Mouse (Mus musculus): ENCODE measurements around the gene Kirrel. TPM values are rescaled to one million over a fixed set of nuclear protein-coding genes. Genes with fewer than 3 reads are reported as not detected.
A peak's percentile ranks its signal among the peaks of the same experiment; 100 is the strongest.

The Kirrel gene
- polyA plus RNA-seq, 1 experiment from 2014 or later, result 11.6 TPM

- no peaks in the 10 kb centered on the region for H3K27me3 ChIP-seq (ENCODE audit: low read depth, poor library complexity, severe bottlenecking)
These were observed 24.4 kb downstream of the Kirrel start for GRCm38 (mm10) chr3:87150056-87150688.

GRCm38 (mm10) chr3:87149425-87149824 lies 25.1 kb downstream of the Kirrel start:
- Histone ChIP-seq H3K9me3 (replicated peaks) (no peaks in the 10 kb centered on the region), H3K27ac (replicated peaks) (peak overlapping the region; percentile 83; the same call in 1 of the 2 replicates), H3K27me3 (ENCODE audit: low read depth, poor library complexity, severe bottlenecking) (no peaks in the 10 kb centered on the region), H3K36me3 (peaks cover 40% of the 10 kb centered on the region), H3K4me1 (peaks cover 64% of the 10 kb centered on the region), H3K4me3 (no peak overlapping the region)
- DNase-seq (ENCODE audit: low spot score), result no peak
- 76% methylated on average over 10 of the region's 10 CpGs for WGBS

More at GRCm38 (mm10) chr3:87150056-87150688, 24.4 kb downstream of the Kirrel start:
- H3K4me1 ChIP-seq, result peaks cover 64% of the 10 kb centered on the region
- peak; percentile 36 for DNase-seq (ENCODE audit: low spot score)
- H3K4me3 ChIP-seq, result peak overlapping the region; percentile 31; the same call in 1 of the 2 replicates
- peak overlapping the region; percentile 83 for H3K27ac ChIP-seq (replicated peaks)
- H3K9me3 ChIP-seq (replicated peaks), result no peaks in the 10 kb centered on the region
- H3K36me3 ChIP-seq, result peaks cover 40% of the 10 kb centered on the region
- WGBS, result 9% methylated on average over 8 of the region's 8 CpGs

- Histone ChIP-seq H3K4me1 (peaks cover 29% of the 10 kb centered on the region), H3K9me3 (replicated peaks) (no peaks in the 10 kb centered on the region), H3K36me3 (peaks cover 52% of the 10 kb centered on the region), H3K4me3 (no peak overlapping the region), H3K27me3 (ENCODE audit: low read depth, poor library complexity, severe bottlenecking) (no peaks in the 10 kb centered on the region), H3K27ac (replicated peaks) (peak overlapping the region; percentile 78)
- DNase-seq (ENCODE audit: low spot score), result no peak
- 38% methylated on average over 6 of the region's 6 CpGs for WGBS
These were observed 29.9 kb downstream of the Kirrel start for GRCm38 (mm10) chr3:87144476-87145240.

GRCm38 (mm10) chr3:87140284-87140683 lies 34.3 kb downstream of the Kirrel start:
- no peaks in the 10 kb centered on the region for H3K9me3 ChIP-seq (replicated peaks)
- H3K4me3 ChIP-seq, result no peak overlapping the region
- H3K4me1 ChIP-seq, result peaks cover 33% of the 10 kb centered on the region
- no peak overlapping the region for H3K27ac ChIP-seq (replicated peaks)
- H3K36me3 ChIP-seq, result peaks cover 55% of the 10 kb centered on the region
- H3K27me3 ChIP-seq (ENCODE audit: low read depth, poor library complexity, severe bottlenecking), result no peaks in the 10 kb centered on the region
- WGBS, result 82% methylated on average over 5 of the region's 5 CpGs
- no peak for DNase-seq (ENCODE audit: low spot score)

- no peaks in the 10 kb centered on the region for H3K27me3 ChIP-seq (ENCODE audit: low read depth, poor library complexity, severe bottlenecking)
- H3K9me3 ChIP-seq (replicated peaks), result no peaks in the 10 kb centered on the region
- peaks cover 21% of the 10 kb centered on the region for H3K4me1 ChIP-seq
- DNase-seq (ENCODE audit: low spot score), result no peak
- 49% methylated on average over 7 of the region's 7 CpGs for WGBS
- H3K36me3 ChIP-seq, result peaks cover 89% of the 10 kb centered on the region
- peak overlapping the region; percentile 65; the same call in 1 of the 2 replicates for H3K27ac ChIP-seq (replicated peaks)
- H3K4me3 ChIP-seq, result no peak overlapping the region
These were observed 37.8 kb downstream of the Kirrel start for GRCm38 (mm10) chr3:87136782-87137181.

- no peak for DNase-seq (ENCODE audit: low spot score)
- no peak overlapping the region for H3K4me3 ChIP-seq
- peaks cover 36% of the 10 kb centered on the region for H3K4me1 ChIP-seq
- H3K9me3 ChIP-seq (replicated peaks), result no peaks in the 10 kb centered on the region
- no peaks in the 10 kb centered on the region for H3K27me3 ChIP-seq (ENCODE audit: low read depth, poor library complexity, severe bottlenecking)
- H3K36me3 ChIP-seq, result peaks cover 82% of the 10 kb centered on the region
- H3K27ac ChIP-seq (replicated peaks), result no peak overlapping the region
These were observed 39.6 kb downstream of the Kirrel start for GRCm38 (mm10) chr3:87134951-87135350.

GRCm38 (mm10) chr3:87131694-87132347 lies 42.7 kb downstream of the Kirrel start:
- H3K36me3 ChIP-seq, result peaks cover 83% of the 10 kb centered on the region
- H3K9me3 ChIP-seq (replicated peaks), result no peaks in the 10 kb centered on the region
- no peak overlapping the region for H3K4me3 ChIP-seq
- H3K27ac ChIP-seq (replicated peaks), result peak overlapping the region; percentile 75
- no peaks in the 10 kb centered on the region for H3K27me3 ChIP-seq (ENCODE audit: low read depth, poor library complexity, severe bottlenecking)
- DNase-seq (ENCODE audit: low spot score), result no peak
- WGBS, result 79% methylated on average over 11 of the region's 11 CpGs
- peaks cover 32% of the 10 kb centered on the region for H3K4me1 ChIP-seq

- no peaks in the 10 kb centered on the region for H3K9me3 ChIP-seq (replicated peaks)
- WGBS, result 29% methylated on average over 6 of the region's 6 CpGs
- peaks cover 27% of the 10 kb centered on the region for H3K4me1 ChIP-seq
- no peaks in the 10 kb centered on the region for H3K27me3 ChIP-seq (ENCODE audit: low read depth, poor library complexity, severe bottlenecking)
- H3K27ac ChIP-seq (replicated peaks), result peak overlapping the region; percentile 75
- peak; percentile 40 for DNase-seq (ENCODE audit: low spot score)
- peaks cover 77% of the 10 kb centered on the region for H3K36me3 ChIP-seq
- H3K4me3 ChIP-seq, result no peak overlapping the region
These were observed 43.6 kb downstream of the Kirrel start for GRCm38 (mm10) chr3:87130933-87131332.

GRCm38 (mm10) chr3:87123795-87124194 lies 50.8 kb downstream of the Kirrel start:
- Histone ChIP-seq H3K4me1 (peaks cover 3% of the 10 kb centered on the region), H3K36me3 (peaks cover 83% of the 10 kb centered on the region), H3K9me3 (replicated peaks) (no peaks in the 10 kb centered on the region), H3K27me3 (ENCODE audit: low read depth, poor library complexity, severe bottlenecking) (no peaks in the 10 kb centered on the region), H3K27ac (replicated peaks) (no peak overlapping the region), H3K4me3 (no peak overlapping the region)
- 94% methylated on average over 6 of the region's 6 CpGs for WGBS
- DNase-seq (ENCODE audit: low spot score), result no peak

GRCm38 (mm10) chr3:87118214-87118613 lies 56.3 kb downstream of the Kirrel start:
- no peak overlapping the region for H3K27ac ChIP-seq (replicated peaks)
- WGBS, result 90% methylated on average over 9 of the region's 9 CpGs

GRCm38 (mm10) chr3:87117632-87118031 lies 56.9 kb downstream of the Kirrel start:
- DNase-seq (ENCODE audit: low spot score), result no peak
- WGBS, result 89% methylated on average over 12 of the region's 12 CpGs
- H3K4me1 ChIP-seq, result peaks cover 23% of the 10 kb centered on the region
- H3K4me3 ChIP-seq, result no peak overlapping the region
- no peaks in the 10 kb centered on the region for H3K27me3 ChIP-seq (ENCODE audit: low read depth, poor library complexity, severe bottlenecking)
- H3K27ac ChIP-seq (replicated peaks), result no peak overlapping the region
- no peaks in the 10 kb centered on the region for H3K9me3 ChIP-seq (replicated peaks)
- peaks cover 59% of the 10 kb centered on the region for H3K36me3 ChIP-seq

More at GRCm38 (mm10) chr3:87118214-87118613, 56.3 kb downstream of the Kirrel start:
- no peaks in the 10 kb centered on the region for H3K9me3 ChIP-seq (replicated peaks)
- H3K4me3 ChIP-seq, result no peak overlapping the region
- no peaks in the 10 kb centered on the region for H3K27me3 ChIP-seq (ENCODE audit: low read depth, poor library complexity, severe bottlenecking)
- DNase-seq (ENCODE audit: low spot score), result no peak
- peaks cover 17% of the 10 kb centered on the region for H3K4me1 ChIP-seq
- H3K36me3 ChIP-seq, result peaks cover 60% of the 10 kb centered on the region

- no peak for DNase-seq (ENCODE audit: low spot score)
- WGBS, result 84% methylated on average over 6 of the region's 6 CpGs
These were observed 58.6 kb downstream of the Kirrel start for GRCm38 (mm10) chr3:87115726-87116540.

More at GRCm38 (mm10) chr3:87115726-87116540, 58.6 kb downstream of the Kirrel start:
- Histone ChIP-seq H3K36me3 (peaks cover 53% of the 10 kb centered on the region), H3K4me3 (no peak overlapping the region), H3K27me3 (ENCODE audit: low read depth, poor library complexity, severe bottlenecking) (no peaks in the 10 kb centered on the region), H3K9me3 (replicated peaks) (no peaks in the 10 kb centered on the region), H3K27ac (replicated peaks) (no peak overlapping the region; the same call in 1 of the 2 replicates), H3K4me1 (peaks cover 32% of the 10 kb centered on the region)
